Mouse (Mus musculus) liver, embryonic 14.5 days (tissue): Measurements from ENCODE around the gene Capn6. TPM values are rescaled to one million over a fixed set of nuclear protein-coding genes. Genes with fewer than 3 reads are reported as not detected.

Experiments used
- ATAC-seq: fragments of 200-750 bp; cut with Nextera tagmentation; 2 replicates; pipeline ENCODE4 v1.8.0; 2017; ENCODE audit warnings: moderate number of reproducible peaks, mild to moderate bottlenecking, moderate library complexity; ENCODE audit not compliant: insufficient read depth
- DNase-seq, 3 experiments: peaks; one replicate each; pipeline ENCODE4 v3.0.0-alpha.2; 2012 to 2013; ENCODE audit warnings: low read depth in 3 of 3, low spot score in 3 of 3
- H3K27ac ChIP-seq: fragments of 300-500 bp; sonication (generic); 2 replicates; pipeline ENCODE4 v1.5.1; 2014; ENCODE audit warnings: moderate library complexity, mild to moderate bottlenecking, control low read depth, inconsistent platforms
- H3K27me3 ChIP-seq: fragments of 300-500 bp; sonication (generic); 2 replicates; pipeline ENCODE4 v1.6.1; 2014; ENCODE audit warnings: mild to moderate bottlenecking, low read length, moderate library complexity; ENCODE audit not compliant: control insufficient read depth, insufficient read depth
- H3K36me3 ChIP-seq: fragments of 300-500 bp; sonication (generic); replicated peaks from 2 replicates; pipeline ENCODE4 v1.6.1; 2014; ENCODE audit warnings: low read depth; ENCODE audit not compliant: control insufficient read depth, insufficient read depth
- H3K4me1 ChIP-seq, 2 experiments: fragments of 200-500 bp in 1 of 2; fragments of 300-500 bp in 1 of 2; sonication (generic) in 1 of 2; replicated peaks; 2 replicates each; pipeline ENCODE4 v1.6.1; 2012 to 2014; ENCODE audit warnings: antibody characterized with exemption in 1 of 2, inconsistent platforms in 1 of 2, low read length in 1 of 2; ENCODE audit not compliant: control insufficient read depth in 2 of 2, insufficient read depth in 2 of 2
- H3K4me2 ChIP-seq: fragments of 300-500 bp; sonication (generic); 2 replicates; pipeline ENCODE4 v1.6.1; 2014; ENCODE audit warnings: low read depth, mild to moderate bottlenecking, control low read depth, moderate library complexity
- H3K4me3 ChIP-seq, 2 experiments: fragments of 200-500 bp in 1 of 2; fragments of 300-500 bp in 1 of 2; sonication (generic) in 1 of 2; 2 replicates each; pipeline ENCODE4 v1.5.1; 2012 to 2014; ENCODE audit warnings: low read depth in 2 of 2, low read length in 2 of 2, mild to moderate bottlenecking in 2 of 2, control low read depth in 1 of 2, inconsistent platforms in 1 of 2, moderate library complexity in 1 of 2; ENCODE audit not compliant: insufficient read depth in 1 of 2
- H3K9ac ChIP-seq: fragments of 300-500 bp; sonication (generic); replicated peaks from 2 replicates; pipeline ENCODE4 v1.6.1; 2014; ENCODE audit warnings: mild to moderate bottlenecking, control low read depth, moderate library complexity
- H3K9me3 ChIP-seq: fragments of 300-500 bp; sonication (generic); 2 replicates; pipeline ENCODE4 v1.6.1; 2016; ENCODE audit warnings: low read length, mixed read lengths; ENCODE audit not compliant: control insufficient read depth
- CTCF ChIP-seq: IDR thresholded peaks from 2 replicates; pipeline ENCODE4 v1.5.1; 2016; ENCODE audit warnings: antibody characterized with exemption, low read depth, control low read depth
- EP300 ChIP-seq: IDR thresholded peaks from 2 replicates; pipeline ENCODE4 v1.6.1; 2016; ENCODE audit warnings: antibody characterized with exemption, low read depth
- whole genome bisulfite sequencing: fragments of 180-500 bp; shearing (Covaris S2); extraction: QIAGEN DNeasy Blood & Tissue Kit; methylation state at CpG from one replicate; pipeline ENCODE4 v1.1.7; 2014; ENCODE audit not compliant: insufficient replicate concordance; 5-methylcytosine and 5-hydroxymethylcytosine counted together
- polyA plus RNA-seq, 2 experiments: library from polyadenylated mRNA; depleted of rRNA in 1 of 2; stranded (reverse) in 1 of 2; unstranded in 1 of 2; fragments of >200 nt; fragmentation: Nextera tagmentation in 1 of 2; extraction: Ambion mirVana in 1 of 2; gene quantifications; 2 replicates each; pipeline versions ENCODE4 v1.2.1 to v1.2.3; 2012 to 2014

The Capn6 gene
- polyA plus RNA-seq (2012; rRNA removed) (8.7 and 11.7 TPM in 2 replicates), polyA plus RNA-seq (2014; fragmentation: Nextera tagmentation; extraction: Ambion mirVana) (11.8 TPM in 2 replicates)

DNA sequence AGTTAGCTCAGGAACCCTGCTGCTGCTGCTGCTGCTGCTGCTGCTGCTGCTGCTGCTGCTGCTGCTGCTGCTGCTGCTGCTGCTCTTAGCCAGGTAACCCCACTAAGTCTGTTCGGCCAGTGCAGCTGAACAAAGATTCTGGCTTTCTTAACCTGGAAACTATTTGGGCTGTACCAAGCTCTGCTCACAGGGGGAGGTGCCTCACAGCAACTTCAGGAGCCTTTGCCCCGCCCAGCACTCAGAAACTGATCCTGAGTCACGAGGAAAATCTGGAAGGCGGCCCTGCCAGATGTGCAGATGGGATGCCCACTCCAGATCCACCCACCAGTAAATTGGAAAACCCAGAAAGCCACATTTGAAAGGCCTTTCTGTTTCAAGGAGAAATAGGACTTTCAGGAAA is at the start of gene Capn6:
Capn6 (minus strand) TSS at position 203 of the 400 bp plus-strand sequence.
- H3K9me3 ChIP-seq, result no peaks in the 10 kb centered on the region
- WGBS, result 33% methylated on average over 4 of the region's 4 CpGs
- ATAC-seq (no peak), DNase-seq (no peak)
- no peaks in the 10 kb centered on the region for H3K4me1 ChIP-seq
- H3K27me3 ChIP-seq, result no peaks in the 10 kb centered on the region
- no peak within 1 kb of the TSS for H3K27ac ChIP-seq
- no peaks in the 10 kb centered on the region for H3K36me3 ChIP-seq
- no peak within 1 kb of the TSS for H3K9ac ChIP-seq
- TF ChIP-seq CTCF (no peak), EP300 (no peak)
- H3K4me3 ChIP-seq, result no peak within 1 kb of the TSS
- no peak within 1 kb of the TSS for H3K4me2 ChIP-seq

DNA sequence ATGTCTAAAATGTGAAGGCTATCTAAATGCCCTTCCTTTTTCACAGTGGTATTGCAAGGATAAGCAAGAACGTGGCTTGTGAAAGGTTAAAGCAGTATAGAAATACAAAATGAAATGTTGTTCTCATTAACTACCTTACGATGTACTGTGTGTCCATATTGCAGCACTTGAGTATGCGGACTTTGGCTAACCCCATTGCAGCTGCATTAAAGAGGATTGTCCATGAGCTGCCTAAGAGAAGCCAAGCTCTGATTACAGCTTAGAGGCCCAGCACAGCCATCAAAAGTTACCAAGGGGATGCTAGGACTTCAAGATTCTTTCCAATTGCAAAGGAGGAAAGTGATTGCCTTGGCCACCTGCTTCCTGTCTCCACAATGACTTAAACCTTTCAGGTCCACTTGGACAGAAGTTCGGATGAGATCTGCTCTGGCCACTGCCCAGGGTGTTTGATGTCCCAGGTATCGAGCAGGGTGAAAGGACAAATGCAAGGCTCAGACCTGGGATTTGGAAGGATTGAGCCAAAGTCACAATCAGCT is 40.0 kb upstream of the Capn6 start:
- H3K9ac ChIP-seq, result no peak overlapping the region
- ATAC-seq (no peak), DNase-seq (no peak)
- no peak for TF ChIP-seq CTCF
- TF ChIP-seq EP300, result no peak
- H3K4me1 ChIP-seq, result no peaks in the 10 kb centered on the region
- no peaks in the 10 kb centered on the region for H3K9me3 ChIP-seq
- H3K27ac ChIP-seq, result no peak overlapping the region
- no peak overlapping the region for H3K4me2 ChIP-seq
- H3K36me3 ChIP-seq, result no peaks in the 10 kb centered on the region
- no peaks in the 10 kb centered on the region for H3K27me3 ChIP-seq
- 58% methylated on average over 5 of the region's 5 CpGs for WGBS
- no peak overlapping the region for H3K4me3 ChIP-seq

DNA sequence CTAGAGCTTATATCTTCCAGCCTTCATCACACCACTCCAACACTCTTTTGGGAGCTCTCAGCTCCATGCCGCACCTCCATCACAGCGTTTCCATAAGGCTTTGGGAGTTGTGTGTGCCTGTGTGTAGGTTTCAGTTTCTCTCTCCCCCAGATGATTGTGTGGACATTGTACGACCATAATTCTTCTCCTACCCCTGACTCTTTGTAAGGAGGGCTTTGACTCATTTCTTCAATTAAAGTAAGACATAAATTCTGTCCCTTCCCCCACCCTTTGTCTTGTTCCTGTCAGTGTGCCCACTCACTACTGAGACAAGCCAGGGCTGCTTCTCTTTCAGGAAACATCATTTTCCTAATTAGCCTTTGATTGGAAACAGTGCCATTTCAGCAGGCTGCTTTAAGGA is 24.1 kb upstream of the Capn6 start:
- DNase-seq, result no peak
- 63% methylated on average over 3 of the region's 3 CpGs for WGBS
- no peak for ATAC-seq
- Histone ChIP-seq H3K9me3 (no peaks in the 10 kb centered on the region), H3K9ac (no peak overlapping the region), H3K4me1 (no peaks in the 10 kb centered on the region), H3K36me3 (no peaks in the 10 kb centered on the region), H3K4me2 (no peak overlapping the region), H3K27ac (no peak overlapping the region), H3K27me3 (no peaks in the 10 kb centered on the region), H3K4me3 (no peak overlapping the region)
- TF ChIP-seq EP300 (no peak), CTCF (no peak)

DNA sequence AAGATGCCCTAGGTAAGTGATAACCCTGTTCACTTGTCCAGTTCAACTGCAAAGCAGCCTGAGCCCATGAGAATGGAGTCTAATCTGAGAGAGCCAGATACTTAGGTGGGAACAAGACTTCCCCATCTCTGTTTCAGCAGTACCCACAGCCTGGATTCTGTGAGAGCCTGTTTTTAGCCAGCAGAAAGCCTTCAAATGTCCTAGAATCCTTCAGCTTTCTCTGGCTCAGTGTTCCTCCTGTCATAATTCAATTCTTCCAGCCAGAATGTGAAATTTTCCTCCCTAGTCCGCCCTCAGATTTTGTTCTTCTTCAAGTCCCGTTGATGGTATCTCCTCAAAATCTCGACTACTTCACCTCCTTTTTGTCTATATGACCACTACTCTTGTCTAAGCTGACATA is 22.8 kb upstream of the Capn6 start:
- Histone ChIP-seq H3K9me3 (no peaks in the 10 kb centered on the region), H3K27me3 (no peaks in the 10 kb centered on the region), H3K36me3 (no peaks in the 10 kb centered on the region), H3K4me1 (no peaks in the 10 kb centered on the region), H3K9ac (no peak overlapping the region), H3K4me2 (no peak overlapping the region), H3K27ac (no peak overlapping the region), H3K4me3 (no peak overlapping the region)
- TF ChIP-seq EP300 (no peak), CTCF (no peak)
- 48% methylated on average over 3 of the region's 3 CpGs for WGBS
- DNase-seq (no peak), ATAC-seq (no peak)

DNA sequence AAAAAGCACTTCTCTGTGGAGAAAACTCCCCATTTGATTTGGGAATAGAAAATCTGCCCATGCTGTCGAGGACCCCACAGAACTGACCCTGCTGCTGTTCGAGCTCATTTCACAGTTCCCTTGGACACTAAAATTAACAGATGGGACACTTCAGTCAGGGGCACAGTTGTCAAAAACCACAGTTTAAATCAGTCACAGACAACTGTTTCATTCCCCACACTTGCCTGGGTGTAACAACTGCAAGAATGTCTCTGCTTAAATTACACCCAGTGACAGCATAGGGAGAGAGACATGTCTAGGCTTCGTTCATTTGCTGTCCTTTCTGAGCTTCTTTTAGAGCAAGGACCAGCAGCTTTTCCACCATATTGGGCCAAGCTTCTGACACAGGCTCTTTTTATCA is 19.4 kb upstream of the Capn6 start:
- Histone ChIP-seq H3K27ac (no peak overlapping the region), H3K4me2 (no peak overlapping the region), H3K36me3 (no peaks in the 10 kb centered on the region), H3K9me3 (no peaks in the 10 kb centered on the region), H3K9ac (no peak overlapping the region), H3K4me1 (no peaks in the 10 kb centered on the region), H3K4me3 (no peak overlapping the region), H3K27me3 (no peaks in the 10 kb centered on the region)
- ATAC-seq (no peak), DNase-seq (no peak)
- 54% methylated on average over 3 of the region's 3 CpGs for WGBS
- TF ChIP-seq CTCF (no peak), EP300 (no peak)
